Mouse (Mus musculus) bone marrow, adult 2 months (tissue): ENCODE measurements around the gene Foxs1.

Experiments used
- CTCF ChIP-seq: fragments of 200-500 bp; IDR thresholded peaks from 2 replicates; pipeline ENCODE4 v1.5.1; 2011; ENCODE audit warnings: low read length, control low read depth; ENCODE audit not compliant: control insufficient read depth, insufficient read depth
- POLR2A ChIP-seq: fragments of 200-500 bp; IDR thresholded peaks from 2 replicates; pipeline ENCODE4 v1.6.1; 2011; ENCODE audit warnings: low read depth, mild to moderate bottlenecking, control low read depth, low read length, borderline replicate concordance; ENCODE audit not compliant: control insufficient read depth

DNA sequence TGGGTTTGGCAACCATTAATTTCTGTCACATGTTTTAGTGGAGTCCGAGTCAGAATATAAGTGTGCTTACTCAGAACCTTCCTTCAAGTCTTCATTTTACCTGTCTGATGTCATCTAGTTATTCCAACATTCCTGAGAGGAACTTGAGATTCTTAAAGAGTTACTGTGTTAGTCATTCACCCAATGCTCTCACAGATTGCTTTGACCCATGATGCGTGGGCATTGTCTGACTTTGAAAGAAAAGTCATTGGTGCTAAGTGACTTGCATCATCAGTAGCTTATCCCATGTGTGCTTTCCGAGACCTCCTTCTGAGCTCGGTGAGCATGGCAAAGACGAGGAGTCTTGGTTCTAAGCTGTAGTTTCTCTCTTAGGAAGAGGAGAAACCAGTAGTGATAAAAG, 44.2 kb downstream of the Foxs1 start:
- TF ChIP-seq CTCF: no peak
- TF ChIP-seq POLR2A: no peak
